Mouse (Mus musculus): ENCODE data around the gene Fbxo34. TPM values are rescaled to one million over a fixed set of nuclear protein-coding genes. Genes with fewer than 3 reads are reported as not detected.
"Not testable (repeated sequence)": the region's sequence is repeated elsewhere in the genome, so short reads cannot be mapped to it uniquely, and the experiment has no call there.

The Fbxo34 gene
- total RNA-seq, 2 experiments from 2014 or later = 11.2 to 12.6 TPM

- no peak for DNase-seq (ENCODE audit: low spot score)
Measured at GRCm38 (mm10) chr14:47515636-47516035, 65.4 kb downstream of the Fbxo34 start.

GRCm38 (mm10) chr14:47516755-47517154 lies 66.5 kb downstream of the Fbxo34 start:
- DNase-seq (ENCODE audit: low spot score) = no peak

- peak; percentile 30 for DNase-seq (ENCODE audit: low spot score)
Measured at GRCm38 (mm10) chr14:47518619-47519018, 68.4 kb downstream of the Fbxo34 start.

GRCm38 (mm10) chr14:47520751-47521449 lies 70.7 kb downstream of the Fbxo34 start:
- DNase-seq (ENCODE audit: low spot score) = no peak

GRCm38 (mm10) chr14:47521609-47522008 lies 71.4 kb downstream of the Fbxo34 start:
- DNase-seq (ENCODE audit: low spot score) = no peak

GRCm38 (mm10) chr14:47522301-47522700 lies 72.1 kb downstream of the Fbxo34 start:
- no peak for DNase-seq (ENCODE audit: low spot score)

GRCm38 (mm10) chr14:47525374-47525773 lies 75.2 kb downstream of the Fbxo34 start:
- no peak for DNase-seq (ENCODE audit: low spot score)

GRCm38 (mm10) chr14:47525861-47526260 lies 75.6 kb downstream of the Fbxo34 start:
- DNase-seq (ENCODE audit: low spot score) = no peak

- no peak for DNase-seq (ENCODE audit: low spot score)
Measured at GRCm38 (mm10) chr14:47527833-47528232, 77.6 kb downstream of the Fbxo34 start.

- no peak for DNase-seq (ENCODE audit: low spot score)
Measured at GRCm38 (mm10) chr14:47528293-47528692, 78.1 kb downstream of the Fbxo34 start.

GRCm38 (mm10) chr14:47529019-47529418 lies 78.8 kb downstream of the Fbxo34 start:
- peak; percentile 78 for DNase-seq (ENCODE audit: low spot score)

- DNase-seq (ENCODE audit: low spot score) = not testable (repeated sequence)
Measured at GRCm38 (mm10) chr14:47529592-47529991, 79.4 kb downstream of the Fbxo34 start.

GRCm38 (mm10) chr14:47532496-47532895 lies 82.3 kb downstream of the Fbxo34 start:
- DNase-seq (ENCODE audit: low spot score) = no peak

GRCm38 (mm10) chr14:47533365-47534175 lies 83.3 kb downstream of the Fbxo34 start:
- peak; percentile 48 for DNase-seq (ENCODE audit: low spot score)

GRCm38 (mm10) chr14:47534176-47534525 lies 83.9 kb downstream of the Fbxo34 start:
- DNase-seq (ENCODE audit: low spot score) = no peak

- DNase-seq (ENCODE audit: low spot score) = no peak
Measured at GRCm38 (mm10) chr14:47535096-47535495, 84.9 kb downstream of the Fbxo34 start.

- no peak for DNase-seq (ENCODE audit: low spot score)
Measured at GRCm38 (mm10) chr14:47541325-47541948, 91.2 kb downstream of the Fbxo34 start.

GRCm38 (mm10) chr14:47542283-47542682 lies 92.1 kb downstream of the Fbxo34 start:
- no peak for DNase-seq (ENCODE audit: low spot score)

GRCm38 (mm10) chr14:47544286-47544685 lies 94.1 kb downstream of the Fbxo34 start:
- no peak for DNase-seq (ENCODE audit: low spot score)

- no peak for DNase-seq (ENCODE audit: low spot score)
Measured at GRCm38 (mm10) chr14:47544877-47545276, 94.7 kb downstream of the Fbxo34 start.

- DNase-seq (ENCODE audit: low spot score) = no peak
Measured at GRCm38 (mm10) chr14:47551668-47552067, 101.4 kb downstream of the Fbxo34 start.

GRCm38 (mm10) chr14:47553380-47553779 lies 103.2 kb downstream of the Fbxo34 start:
- no peak for DNase-seq (ENCODE audit: low spot score)

Data from gastrocnemius, adult 18-20 months (tissue).